ENCODE assay signal across 17 mouse cellular contexts in genomic region chr10:51422501-51422900, GRCm38 (mm10). TPM values are rescaled to one million over a fixed set of nuclear protein-coding genes. Genes with fewer than 3 reads are reported as not detected.
DNase-seq lines count a peak whose midpoint lies in the region; ATAC-seq and TF ChIP-seq lines count a peak whose summit lies in the region.
"Had no signal": no experiment of that assay in that cellular context is flagged by ENCODE, and none has a peak within 500 bp of the region (broad histone marks: within the 10 kb centered on the region; RNA-seq: fewer than 3 reads in every experiment).

No protein-coding gene starts in this region.

- no peaks in the 10 kb centered on the region for H3K9me3 ChIP-seq in forebrain, embryonic 15.5 days
- H3K9me3 ChIP-seq: embryonic facial prominence, embryonic 12.5 days; hindbrain, embryonic 10.5 days; liver, embryonic 13.5 days had no signal

- no peak overlapping the region for H3K27ac ChIP-seq in kidney, adult 2 months (ENCODE audit: insufficient read depth, low read depth, low read length)
- no peak overlapping the region for H3K27ac ChIP-seq in forebrain, embryonic 15.5 days (replicated peaks)
- H3K27ac ChIP-seq: embryonic facial prominence, embryonic 12.5 days; hindbrain, embryonic 10.5 days; liver, embryonic 13.5 days had no signal

- H3K36me3 ChIP-seq in kidney, adult 2 months (ENCODE audit: control insufficient read depth, insufficient read depth, low read length): no peaks in the 10 kb centered on the region
- H3K36me3 ChIP-seq in forebrain, embryonic 15.5 days: no peaks in the 10 kb centered on the region
- H3K36me3 ChIP-seq: embryonic facial prominence, embryonic 12.5 days; hindbrain, embryonic 10.5 days; liver, embryonic 13.5 days had no signal

- no peak for TF ChIP-seq POLR2A in kidney, adult 2 months (IDR thresholded peaks at IDR 0.05; ENCODE audit: low read depth, low read length)

- no peak overlapping the region for H3K9ac ChIP-seq in forebrain, embryonic 15.5 days (replicated peaks)
- H3K9ac ChIP-seq: embryonic facial prominence, embryonic 12.5 days; liver, embryonic 13.5 days had no signal

- DNase-seq in kidney, adult 2 months: peak; percentile 6
- DNase-seq in kidney, postnatal 25 days: no peak
- DNase-seq in 416B (ENCODE audit: low read depth): peak; percentile 74
- peak; percentile 34 for DNase-seq in MEL-GATA-1-ER (ENCODE audit: extremely low read depth, low read depth)
- peak; percentile 10 for DNase-seq in induced T-regulatory cell, adult 2 months (ENCODE audit: low read depth)
- DNase-seq in thymus, adult 18-20 months: no peak
- DNase-seq in testis, postnatal 10 days (ENCODE audit: low spot score): no peak
- DNase-seq: cerebellum, postnatal 36 days; gastrocnemius, postnatal 10 days; kidney, postnatal 4 days; liver, embryonic 13.5 days had no signal

- ATAC-seq in forebrain, embryonic 15.5 days (replicated peaks): no peak
- ATAC-seq: intestine, embryonic 16.5 days had no signal

- no peak overlapping the region for H3K4me3 ChIP-seq in kidney, adult 2 months (ENCODE audit: insufficient read depth, low read depth, low read length)
- no peak overlapping the region for H3K4me3 ChIP-seq in forebrain, embryonic 15.5 days
- H3K4me3 ChIP-seq: embryonic facial prominence, embryonic 12.5 days; hindbrain, embryonic 10.5 days; liver, embryonic 13.5 days had no signal

- H3K4me1 ChIP-seq in kidney, adult 2 months (ENCODE audit: control insufficient read depth, insufficient read depth, low read length): no peaks in the 10 kb centered on the region
- no peaks in the 10 kb centered on the region for H3K4me1 ChIP-seq in forebrain, embryonic 15.5 days
- H3K4me1 ChIP-seq: embryonic facial prominence, embryonic 12.5 days; hindbrain, embryonic 10.5 days; liver, embryonic 13.5 days had no signal

- no peak overlapping the region for H3K4me2 ChIP-seq in forebrain, embryonic 15.5 days (replicated peaks)
- H3K4me2 ChIP-seq: embryonic facial prominence, embryonic 12.5 days; heart, embryonic 11.5 days; liver, embryonic 13.5 days had no signal

- no peaks in the 10 kb centered on the region for H3K27me3 ChIP-seq in kidney, adult 2 months (replicated peaks; ENCODE audit: control insufficient read depth, insufficient read depth, low read length)
- H3K27me3 ChIP-seq in forebrain, embryonic 15.5 days: no peaks in the 10 kb centered on the region
- H3K27me3 ChIP-seq: embryonic facial prominence, embryonic 12.5 days; liver, embryonic 13.5 days had no signal

- TF ChIP-seq CTCF in kidney, adult 2 months (conservative IDR thresholded peaks at IDR 0.05; ENCODE audit: insufficient read depth, insufficient read length, low read depth, low read length): no peak

- WGBS in kidney, adult 2 months: 79% methylated on average over 1 of the region's 1 CpGs
- 63% methylated on average over 1 of the region's 1 CpGs for WGBS in forebrain, embryonic 15.5 days

RNA-seq across cellular contexts. Expression of gene Gm49339, which starts 57.9 kb away (rescaled TPM):
- polyA plus RNA-seq in kidney, adult 2 months (2012; rRNA removed): 1.5 and 2.1 TPM in 2 replicates
- polyA plus RNA-seq in forebrain, embryonic 15.5 days (2015; fragmentation: Nextera tagmentation; extraction: Ambion mirVana): not detected in 2 replicates
- polyA plus RNA-seq: embryonic facial prominence, embryonic 12.5 days; heart, embryonic 11.5 days; hindbrain, embryonic 10.5 days; intestine, embryonic 16.5 days; neural tube, embryonic 14.5 days had no signal

RNA-seq across cellular contexts. Expression of gene Lilr4b, which starts 57.9 kb away (rescaled TPM):
- polyA plus RNA-seq in kidney, adult 2 months (2012; rRNA removed): 1.4 and 1.7 TPM in 2 replicates
- not detected in 2 replicates for polyA plus RNA-seq in forebrain, embryonic 15.5 days (2015; fragmentation: Nextera tagmentation; extraction: Ambion mirVana)
- polyA plus RNA-seq: heart, embryonic 11.5 days; hindbrain, embryonic 10.5 days; neural tube, embryonic 14.5 days had no signal

Comparison
In these comparisons a context has a peak if more than half of its experiments do, and no peak if none do; other contexts are left out.
1. DNase-seq: peak in kidney, adult 2 months (single experiment), 416B (single experiment), MEL-GATA-1-ER (single experiment) and induced T-regulatory cell, adult 2 months (single experiment); none in kidney, postnatal 25 days (0 of 2), thymus, adult 18-20 months (0 of 2) and testis, postnatal 10 days (single experiment).